Mouse (Mus musculus): ENCODE results near the gene Kank2.

The Kank2 gene

DNA sequence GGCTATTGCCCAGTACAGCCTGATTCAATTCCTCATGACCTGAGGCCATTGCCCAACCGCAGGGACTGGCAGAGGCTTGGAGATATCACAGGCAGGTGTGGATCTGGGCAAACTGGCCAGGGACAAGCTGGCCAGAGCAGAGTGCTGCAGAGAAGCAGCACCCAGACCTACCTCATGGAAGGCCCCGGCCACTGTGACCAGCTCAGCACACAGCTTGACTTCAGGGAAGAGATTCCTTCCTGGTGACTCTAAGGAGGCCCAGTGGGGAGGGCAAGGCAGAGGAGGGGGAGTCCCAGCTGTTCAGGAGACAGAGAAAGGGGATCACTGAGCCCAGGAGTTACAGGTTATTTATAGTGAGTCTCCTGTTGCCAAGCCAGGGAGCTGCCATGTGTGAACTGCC is 77.5 kb downstream of the Kank2 start:
- peak; percentile 18 for DNase-seq (ENCODE audit: inconsistent ontology term)

DNA sequence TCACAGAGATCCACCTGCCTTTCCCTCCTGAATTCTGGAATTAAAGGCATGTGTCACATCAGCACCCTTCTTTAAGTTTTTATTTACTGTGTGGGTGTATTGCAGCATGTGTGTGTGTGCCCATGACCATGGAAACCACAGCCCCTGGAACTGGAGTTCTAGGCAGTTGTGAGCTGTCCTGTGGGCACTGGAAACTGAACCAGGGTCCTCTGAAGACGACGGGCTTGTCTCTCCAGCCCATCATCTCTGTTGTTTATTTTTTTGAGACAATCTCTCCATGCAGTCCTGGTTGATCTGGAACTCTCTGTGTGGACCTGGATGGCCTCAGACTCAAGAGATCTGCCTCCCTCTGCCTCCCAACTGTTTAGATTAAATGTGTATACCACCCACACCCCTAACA is 81.5 kb downstream of the Kank2 start:
- no peak for DNase-seq (ENCODE audit: inconsistent ontology term)

All from Muller cell, postnatal 12 days (primary cell).